Mouse (Mus musculus) kidney, adult 2 months (tissue): ENCODE measurements around the gene Lpp. TPM values are rescaled to one million over a fixed set of nuclear protein-coding genes. Genes with fewer than 3 reads are reported as not detected.

Experiments
- DNase-seq: peaks from one replicate; pipeline ENCODE4 v3.0.0; 2021
- H3K27ac ChIP-seq: fragments of 200-500 bp; 2 replicates; pipeline ENCODE4 v1.5.1; 2012; ENCODE audit warnings: low read depth, low read length, control low read depth, inconsistent platforms; ENCODE audit not compliant: insufficient read depth
- H3K27me3 ChIP-seq: fragments of 200-500 bp; replicated peaks from 2 replicates; pipeline ENCODE4 v1.6.1; 2012; ENCODE audit warnings: mild to moderate bottlenecking, moderate library complexity, low read length, inconsistent platforms; ENCODE audit not compliant: control insufficient read depth, insufficient read depth
- H3K36me3 ChIP-seq: fragments of 200-500 bp; 2 replicates; pipeline ENCODE4 v1.6.1; 2012; ENCODE audit warnings: mild to moderate bottlenecking, moderate library complexity, low read length, inconsistent platforms; ENCODE audit not compliant: control insufficient read depth, insufficient read depth
- H3K4me1 ChIP-seq: fragments of 200-500 bp; 2 replicates; pipeline ENCODE4 v1.6.1; 2011; ENCODE audit warnings: low read length; ENCODE audit not compliant: control insufficient read depth, insufficient read depth
- H3K4me3 ChIP-seq: fragments of 200-500 bp; 2 replicates; pipeline ENCODE4 v1.5.1; 2011; ENCODE audit warnings: mild to moderate bottlenecking, low read depth, low read length, control low read depth; ENCODE audit not compliant: insufficient read depth
- CTCF ChIP-seq: fragments of 200-500 bp; conservative IDR thresholded peaks from 2 replicates; pipeline ENCODE4 v1.5.1; 2011; ENCODE audit warnings: low read depth, mild to moderate bottlenecking, control low read depth, low read length, moderate library complexity, mixed read lengths; ENCODE audit not compliant: insufficient read depth, insufficient read length
- POLR2A ChIP-seq: fragments of 200-500 bp; IDR thresholded peaks from one replicate; pipeline ENCODE4 v1.6.1; 2011; ENCODE audit warnings: low read depth, low read length, control low read depth
- WGBS: fragments of 180-500 bp; shearing (Covaris S2); methylation state at CpG from one replicate; pipeline ENCODE4 v1.1.7; 2018; 5-methylcytosine and 5-hydroxymethylcytosine counted together
- polyA plus RNA-seq: library from polyadenylated mRNA; depleted of rRNA; stranded (reverse); fragments of >200 nt; gene quantifications from 2 replicates; pipeline ENCODE4 v1.2.3, GENCODE M21; 2012; rRNA removed

The Lpp gene
- 15.9 and 20.2 TPM in 2 replicates for polyA plus RNA-seq

- 2% methylated on average over 40 of the region's 42 CpGs for WGBS
- no peak for TF ChIP-seq CTCF
- TF ChIP-seq POLR2A = peak; percentile 6
- DNase-seq = peak; percentile 90
- Histone ChIP-seq H3K27me3 (no peaks in the 10 kb centered on the region), H3K27ac (peak within 1 kb of the TSS; percentile 84), H3K36me3 (no peaks in the 10 kb centered on the region), H3K4me1 (peaks cover 26% of the 10 kb centered on the region), H3K4me3 (peak within 1 kb of the TSS; percentile 69)
Observed at GRCm38 (mm10) chr16:24392651-24393555, at the start of gene Lpp. Lpp (plus strand) TSS chr16:24393507.

- no peak overlapping the region; the same call in 1 of the 2 replicates for H3K4me3 ChIP-seq
- 32% methylated on average over 21 of the region's 21 CpGs for WGBS
- TF ChIP-seq POLR2A (no peak), CTCF (no peak)
- DNase-seq = peak; percentile 35
- no peaks in the 10 kb centered on the region for H3K36me3 ChIP-seq
- H3K4me1 ChIP-seq = no peaks in the 10 kb centered on the region
- H3K27ac ChIP-seq = no peak overlapping the region
- H3K27me3 ChIP-seq = no peaks in the 10 kb centered on the region
Observed at GRCm38 (mm10) chr16:24347582-24348411, 45.5 kb upstream of the Lpp start.

- no peak for DNase-seq
- Histone ChIP-seq H3K4me1 (no peaks in the 10 kb centered on the region), H3K36me3 (no peaks in the 10 kb centered on the region), H3K4me3 (no peak overlapping the region), H3K27me3 (no peaks in the 10 kb centered on the region), H3K27ac (no peak overlapping the region)
- TF ChIP-seq POLR2A (no peak), CTCF (no peak)
- 82% methylated on average over 6 of the region's 6 CpGs for WGBS
Observed at GRCm38 (mm10) chr16:24350306-24350705, 43.0 kb upstream of the Lpp start.

GRCm38 (mm10) chr16:24350751-24351150 is 42.6 kb upstream of the Lpp start:
- Histone ChIP-seq H3K4me1 (no peaks in the 10 kb centered on the region), H3K4me3 (no peak overlapping the region), H3K27ac (no peak overlapping the region), H3K36me3 (no peaks in the 10 kb centered on the region), H3K27me3 (no peaks in the 10 kb centered on the region)
- WGBS = 80% methylated on average over 6 of the region's 6 CpGs
- DNase-seq = no peak
- TF ChIP-seq POLR2A (no peak), CTCF (no peak)

GRCm38 (mm10) chr16:24351811-24352210 is 41.5 kb upstream of the Lpp start:
- no peak for DNase-seq
- 100% methylated on average over 1 of the region's 1 CpGs for WGBS
- Histone ChIP-seq H3K4me3 (no peak overlapping the region), H3K27ac (no peak overlapping the region), H3K27me3 (no peaks in the 10 kb centered on the region), H3K4me1 (no peaks in the 10 kb centered on the region), H3K36me3 (no peaks in the 10 kb centered on the region)
- TF ChIP-seq CTCF (no peak), POLR2A (no peak)

GRCm38 (mm10) chr16:24353816-24354215 is 39.5 kb upstream of the Lpp start:
- WGBS = 42% methylated on average over 3 of the region's 3 CpGs
- no peak for DNase-seq
- no peak for TF ChIP-seq CTCF
- TF ChIP-seq POLR2A = no peak
- no peak overlapping the region for H3K4me3 ChIP-seq
- no peaks in the 10 kb centered on the region for H3K27me3 ChIP-seq
- H3K4me1 ChIP-seq = no peaks in the 10 kb centered on the region
- no peak overlapping the region for H3K27ac ChIP-seq
- no peaks in the 10 kb centered on the region for H3K36me3 ChIP-seq

- no peak for TF ChIP-seq CTCF
- no peak for TF ChIP-seq POLR2A
- Histone ChIP-seq H3K27me3 (no peaks in the 10 kb centered on the region), H3K27ac (no peak overlapping the region), H3K36me3 (no peaks in the 10 kb centered on the region), H3K4me1 (no peaks in the 10 kb centered on the region), H3K4me3 (no peak overlapping the region)
- DNase-seq = no peak
- whole genome bisulfite sequencing = 95% methylated on average over 1 of the region's 1 CpGs
Observed at GRCm38 (mm10) chr16:24361667-24362066, 31.6 kb upstream of the Lpp start.
